Mouse (Mus musculus): ENCODE measurements around the gene Manbal. TPM values are rescaled to one million over a fixed set of nuclear protein-coding genes. Genes with fewer than 3 reads are reported as not detected.

Gene Manbal
- total RNA-seq (2014; fragmentation: Nextera tagmentation) (27.2 and 33.9 TPM in 2 replicates), total RNA-seq (2017) (8.6 and 17.3 TPM in 2 replicates)

GRCm38 (mm10) chr2:157367184-157367893 lies at the start of gene Manbal:
Manbal (plus strand) TSS chr2:157367594.
- peak; percentile 94 for ATAC-seq (replicated peaks; ENCODE audit: low FRiP score, low TSS enrichment, poor library complexity, severe bottlenecking)

GRCm38 (mm10) chr2:157320135-157320534 lies 47.3 kb upstream of the Manbal start:
- no peak for ATAC-seq (replicated peaks; ENCODE audit: low FRiP score, low TSS enrichment, poor library complexity, severe bottlenecking)

- no peak for ATAC-seq (replicated peaks; ENCODE audit: low FRiP score, low TSS enrichment, poor library complexity, severe bottlenecking)
Observed at GRCm38 (mm10) chr2:157320886-157321285, 46.5 kb upstream of the Manbal start.

- no peak for ATAC-seq (replicated peaks; ENCODE audit: low FRiP score, low TSS enrichment, poor library complexity, severe bottlenecking)
Observed at GRCm38 (mm10) chr2:157322029-157322766, 45.2 kb upstream of the Manbal start.

GRCm38 (mm10) chr2:157325238-157325637 lies 42.2 kb upstream of the Manbal start:
- ATAC-seq (replicated peaks; ENCODE audit: low FRiP score, low TSS enrichment, poor library complexity, severe bottlenecking): no peak

- ATAC-seq (replicated peaks; ENCODE audit: low FRiP score, low TSS enrichment, poor library complexity, severe bottlenecking): no peak
Observed at GRCm38 (mm10) chr2:157328106-157328505, 39.3 kb upstream of the Manbal start.

- no peak for ATAC-seq (replicated peaks; ENCODE audit: low FRiP score, low TSS enrichment, poor library complexity, severe bottlenecking)
Observed at GRCm38 (mm10) chr2:157328570-157328969, 38.8 kb upstream of the Manbal start.

GRCm38 (mm10) chr2:157332059-157332458 lies 35.3 kb upstream of the Manbal start:
- ATAC-seq (replicated peaks; ENCODE audit: low FRiP score, low TSS enrichment, poor library complexity, severe bottlenecking): no peak

- peak; percentile 63 for ATAC-seq (replicated peaks; ENCODE audit: low FRiP score, low TSS enrichment, poor library complexity, severe bottlenecking)
Observed at GRCm38 (mm10) chr2:157338663-157339062, 28.7 kb upstream of the Manbal start.

- ATAC-seq (replicated peaks; ENCODE audit: low FRiP score, low TSS enrichment, poor library complexity, severe bottlenecking): no peak
Observed at GRCm38 (mm10) chr2:157339532-157339931, 27.9 kb upstream of the Manbal start.

GRCm38 (mm10) chr2:157340221-157340741 lies 27.1 kb upstream of the Manbal start:
- no peak for ATAC-seq (replicated peaks; ENCODE audit: low FRiP score, low TSS enrichment, poor library complexity, severe bottlenecking)

GRCm38 (mm10) chr2:157341554-157342270 lies 25.7 kb upstream of the Manbal start:
- ATAC-seq (replicated peaks; ENCODE audit: low FRiP score, low TSS enrichment, poor library complexity, severe bottlenecking): peak; percentile 51; the same call in 1 of the 2 replicates

GRCm38 (mm10) chr2:157342328-157342926 lies 25.0 kb upstream of the Manbal start:
- ATAC-seq (replicated peaks; ENCODE audit: low FRiP score, low TSS enrichment, poor library complexity, severe bottlenecking): no peak

- no peak for ATAC-seq (replicated peaks; ENCODE audit: low FRiP score, low TSS enrichment, poor library complexity, severe bottlenecking)
Observed at GRCm38 (mm10) chr2:157343337-157343736, 24.1 kb upstream of the Manbal start.

- no peak for ATAC-seq (replicated peaks; ENCODE audit: low FRiP score, low TSS enrichment, poor library complexity, severe bottlenecking)
Observed at GRCm38 (mm10) chr2:157347361-157348159, 19.8 kb upstream of the Manbal start, which contains the start of gene Ghrh. Ghrh (minus strand) TSS chr2:157347506.

- ATAC-seq (replicated peaks; ENCODE audit: low FRiP score, low TSS enrichment, poor library complexity, severe bottlenecking): no peak
Observed at GRCm38 (mm10) chr2:157349121-157349778, 18.1 kb upstream of the Manbal start.

- no peak for ATAC-seq (replicated peaks; ENCODE audit: low FRiP score, low TSS enrichment, poor library complexity, severe bottlenecking)
Observed at GRCm38 (mm10) chr2:157353183-157353582, 14.2 kb upstream of the Manbal start.

- no peak for ATAC-seq (replicated peaks; ENCODE audit: low FRiP score, low TSS enrichment, poor library complexity, severe bottlenecking)
Observed at GRCm38 (mm10) chr2:157354106-157354505, 13.3 kb upstream of the Manbal start.

All from megakaryocyte-erythroid progenitor cell, adult 5-6 weeks (primary cell).